Mouse (Mus musculus): ENCODE results near the gene Gnpnat1.

GRCm38 (mm10) chr14:45430066-45430842 lies 25.5 kb upstream of the Gnpnat1 start:
- TF ChIP-seq CTCF (IDR thresholded peaks at IDR 0.05; ENCODE audit: low read depth, low read length) (no peak), POLR2A (IDR thresholded peaks at IDR 0.05; ENCODE audit: insufficient read depth, low read length) (no peak)

Measured in ES-Bruce4 (cell line).